Mouse (Mus musculus): Measurements from ENCODE around the gene Me3.

- TF ChIP-seq CTCF (IDR thresholded peaks at IDR 0.05; ENCODE audit: borderline replicate concordance, control insufficient read depth, extremely low read depth, insufficient read depth, low read length, poor library complexity) (no peak), POLR2A (IDR thresholded peaks at IDR 0.05; ENCODE audit: control insufficient read depth, extremely low read depth, insufficient read depth, low read length, poor library complexity) (no peak)
Measured at GRCm38 (mm10) chr7:89671104-89671831, 39.1 kb downstream of the Me3 start.

Data from thymus, adult 2 months (tissue).